Mouse (Mus musculus): Measurements from ENCODE around the gene Myo15. TPM values are rescaled to one million over a fixed set of nuclear protein-coding genes. Genes with fewer than 3 reads are reported as not detected.
"Not testable (repeated sequence)": the region's sequence is repeated elsewhere in the genome, so short reads cannot be mapped to it uniquely, and the experiment has no call there.

The Myo15 gene
- total RNA-seq, 4 experiments from 2014 or later, result 0.03 TPM; not detected in 2

GRCm38 (mm10) chr11:60507281-60507680 lies 38.1 kb downstream of the Myo15 start:
- no peak for DNase-seq (ENCODE audit: low spot score)

GRCm38 (mm10) chr11:60508950-60509349 lies 39.8 kb downstream of the Myo15 start:
- no peak for DNase-seq (ENCODE audit: low spot score)

DNA sequence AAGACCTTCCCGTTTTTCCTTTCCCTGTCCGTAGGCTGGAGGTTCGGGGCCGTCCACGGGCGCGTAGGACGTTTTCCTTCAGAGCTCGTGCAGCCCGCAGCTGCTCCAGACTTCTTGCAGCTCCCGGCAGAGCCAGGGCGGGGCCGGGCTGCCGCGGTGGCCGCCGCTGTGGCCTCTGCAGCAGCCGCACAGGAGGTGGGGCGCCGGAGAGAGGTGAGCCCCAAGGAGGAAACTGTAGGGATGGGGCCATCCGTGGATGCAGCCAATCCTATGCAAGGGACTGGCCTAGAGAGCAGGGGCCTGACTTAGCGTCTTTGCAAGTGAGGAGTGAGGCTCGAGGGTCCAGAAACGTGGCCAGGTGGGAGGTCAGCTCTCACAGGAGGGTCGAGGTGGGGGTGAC lies 40.4 kb downstream of the Myo15 start:
- DNase-seq (ENCODE audit: low spot score), result no peak

DNA sequence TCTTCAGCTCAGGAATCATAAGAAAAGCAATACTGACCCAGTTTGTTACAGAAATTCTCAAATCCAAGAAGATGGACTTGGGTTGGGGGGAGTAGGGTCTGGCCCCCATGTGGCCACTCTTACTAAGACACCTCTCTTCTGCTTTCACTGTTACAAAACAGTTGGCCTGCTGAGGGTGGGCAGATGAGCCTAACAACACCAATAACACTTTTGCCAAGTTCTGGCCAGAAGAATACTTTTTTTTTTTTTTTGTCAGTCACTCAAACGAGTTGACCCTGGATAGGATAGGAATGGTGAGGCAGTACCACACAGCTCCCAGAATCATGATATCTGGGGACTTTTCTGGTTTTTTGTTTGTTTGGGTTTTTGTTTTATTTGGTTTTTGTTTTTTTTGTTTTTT lies 42.8 kb downstream of the Myo15 start:
- no peak for DNase-seq (ENCODE audit: low spot score)

- DNase-seq (ENCODE audit: low spot score), result no peak
These were observed 43.4 kb downstream of the Myo15 start for GRCm38 (mm10) chr11:60512520-60512919.

- DNase-seq (ENCODE audit: low spot score), result no peak
These were observed 45.8 kb downstream of the Myo15 start for GRCm38 (mm10) chr11:60514941-60515340.

GRCm38 (mm10) chr11:60518305-60518704 lies 49.2 kb downstream of the Myo15 start:
- no peak for DNase-seq (ENCODE audit: low spot score)

GRCm38 (mm10) chr11:60522027-60522426 lies 52.9 kb downstream of the Myo15 start:
- no peak for DNase-seq (ENCODE audit: low spot score)

GRCm38 (mm10) chr11:60522661-60523365 lies 53.7 kb downstream of the Myo15 start:
- DNase-seq (ENCODE audit: low spot score), result no peak

DNA sequence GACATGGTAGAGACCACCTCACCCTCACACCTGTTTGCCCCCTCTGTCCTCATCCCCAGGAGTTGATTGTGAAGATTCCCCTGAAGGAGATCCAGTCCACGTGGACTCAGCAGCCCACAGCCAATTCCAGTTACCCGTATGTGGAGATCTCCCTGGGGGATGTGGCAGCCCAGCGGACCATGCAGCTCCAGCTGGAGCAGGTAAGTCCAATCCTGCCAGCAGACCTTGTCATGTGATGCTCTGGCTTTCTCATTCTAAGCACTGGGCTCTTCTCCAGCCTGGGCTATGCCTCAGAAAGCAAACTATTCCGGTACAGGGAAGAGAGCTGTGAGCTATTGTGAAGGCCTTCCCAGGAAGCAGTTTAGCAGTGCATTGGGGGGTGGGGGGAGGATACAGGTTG lies 57.3 kb downstream of the Myo15 start:
- no peak for DNase-seq (ENCODE audit: low spot score)

- no peak for DNase-seq (ENCODE audit: low spot score)
These were observed 66.5 kb downstream of the Myo15 start for GRCm38 (mm10) chr11:60535676-60536075.

DNA sequence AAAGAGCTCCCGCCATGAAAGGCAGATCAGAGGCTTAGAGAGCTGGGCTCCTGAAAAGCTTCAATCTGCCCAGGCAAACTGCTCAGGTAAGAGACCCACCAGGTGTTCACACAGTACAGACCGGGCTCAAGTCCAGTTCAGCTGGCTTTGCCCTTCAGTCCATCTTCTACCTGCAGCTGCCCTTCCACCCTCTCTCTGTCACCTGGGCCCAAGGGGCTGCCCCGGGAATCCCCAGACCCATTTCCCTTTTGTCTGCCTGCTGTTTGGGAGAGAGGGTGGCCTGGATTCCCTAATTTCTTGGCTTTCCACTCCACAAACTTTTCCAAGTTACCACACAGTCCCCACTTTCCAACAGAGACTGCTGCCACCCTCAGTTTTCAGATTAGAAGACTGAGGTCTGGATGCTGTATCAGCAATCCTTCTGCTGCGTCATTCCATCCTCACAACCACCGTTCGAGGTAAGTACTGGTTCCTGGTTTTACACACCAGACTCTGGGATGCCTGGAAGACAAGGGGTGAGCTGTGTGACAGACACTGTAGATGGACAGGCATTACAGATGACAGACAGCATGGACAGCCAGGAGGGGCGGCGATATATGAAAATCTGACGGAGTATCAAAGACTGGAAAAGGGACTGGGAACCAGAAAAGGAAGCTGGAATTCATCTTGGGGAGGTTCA lies 67.2 kb downstream of the Myo15 start, which contains the start of gene Alkbh5:
Gene Alkbh5, plus strand, starts transcription at position 202 of the 679 bp plus-strand sequence.
- DNase-seq (ENCODE audit: low spot score), result peak; percentile 41

DNA sequence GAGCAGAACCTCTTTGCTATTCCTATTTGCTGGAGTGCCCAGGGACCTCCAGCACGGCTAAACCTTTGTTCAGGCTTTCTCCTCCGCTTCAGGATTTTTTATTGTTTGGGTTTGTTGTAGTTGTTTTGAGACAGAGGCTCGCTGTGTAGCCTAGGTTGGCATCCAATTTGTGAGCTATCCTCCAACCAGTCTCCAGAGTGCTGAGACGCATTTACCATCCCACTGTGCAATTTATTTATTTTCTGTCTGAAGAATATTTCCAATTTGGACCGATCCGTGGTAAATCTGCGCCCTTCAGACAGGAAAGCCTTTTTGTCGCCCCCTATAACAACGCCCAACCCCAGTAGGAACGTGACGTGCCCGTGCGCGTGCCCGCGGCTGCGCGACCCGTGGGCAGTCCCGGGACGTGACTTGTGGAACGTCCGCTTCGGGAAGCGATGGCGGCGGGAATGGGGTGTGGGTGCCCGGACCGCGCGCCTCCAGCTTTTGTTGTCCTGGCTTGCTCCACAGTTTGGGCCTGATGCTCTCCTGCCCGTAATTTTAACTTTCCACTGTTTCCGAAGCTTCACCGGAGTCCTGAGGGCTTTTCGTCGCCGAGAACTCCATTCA lies 67.8 kb downstream of the Myo15 start:
- peak; percentile 93 for DNase-seq (ENCODE audit: low spot score)

GRCm38 (mm10) chr11:60537468-60538347 lies 68.6 kb downstream of the Myo15 start:
- peak; percentile 96 for DNase-seq (ENCODE audit: low spot score)

DNA sequence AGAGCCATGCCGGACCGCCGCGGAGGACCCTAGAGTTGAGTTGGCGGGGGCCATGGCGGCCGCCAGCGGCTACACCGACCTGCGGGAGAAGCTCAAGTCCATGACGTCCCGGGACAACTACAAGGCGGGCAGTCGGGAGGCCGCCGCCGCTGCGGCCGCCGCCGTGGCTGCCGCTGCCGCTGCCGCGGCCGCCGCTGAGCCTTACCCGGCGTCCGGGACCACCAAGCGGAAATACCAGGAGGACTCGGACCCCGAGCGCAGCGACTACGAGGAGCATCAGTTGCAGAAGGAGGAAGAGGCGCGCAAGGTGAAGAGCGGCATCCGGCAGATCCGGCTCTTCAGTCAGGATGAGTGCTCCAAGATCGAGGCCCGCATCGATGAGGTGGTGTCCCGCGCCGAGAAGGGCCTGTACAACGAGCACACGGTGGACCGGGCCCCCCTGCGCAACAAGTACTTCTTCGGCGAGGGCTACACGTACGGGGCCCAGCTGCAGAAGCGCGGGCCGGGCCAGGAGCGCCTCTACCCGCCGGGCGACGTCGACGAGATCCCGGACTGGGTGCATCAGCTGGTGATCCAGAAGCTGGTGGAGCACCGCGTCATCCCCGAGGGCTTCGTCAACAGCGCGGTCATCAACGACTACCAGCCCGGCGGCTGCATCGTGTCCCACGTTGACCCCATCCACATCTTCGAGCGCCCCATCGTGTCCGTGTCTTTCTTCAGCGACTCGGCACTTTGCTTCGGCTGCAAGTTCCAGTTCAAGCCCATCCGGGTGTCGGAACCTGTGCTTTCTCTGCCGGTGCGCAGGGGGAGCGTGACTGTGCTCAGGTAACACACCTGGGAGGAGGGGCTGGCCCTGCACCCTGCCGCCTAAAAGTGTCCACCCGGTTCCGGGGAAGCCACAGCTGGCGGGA lies 69.5 kb downstream of the Myo15 start:
- no peak for DNase-seq (ENCODE audit: low spot score)

DNA sequence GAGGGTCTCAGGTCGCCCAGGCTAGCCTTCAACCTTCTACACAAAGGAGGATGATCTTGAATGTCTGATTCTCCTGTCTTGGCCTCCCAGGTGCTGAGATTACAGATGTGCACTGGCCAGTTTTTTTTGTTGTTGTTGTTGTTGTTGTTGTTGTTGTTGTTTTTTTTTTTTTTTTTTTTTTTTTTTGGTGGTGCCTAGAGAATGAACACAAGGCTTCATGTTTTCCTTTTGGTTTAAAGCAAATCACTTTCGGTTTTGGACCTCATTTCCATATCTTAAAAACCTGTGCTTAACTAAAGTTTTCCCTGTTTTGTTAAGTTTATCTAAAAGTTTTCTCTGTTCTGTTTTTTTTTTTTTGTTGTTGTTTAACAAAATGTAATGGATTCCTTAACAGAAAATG lies 70.4 kb downstream of the Myo15 start:
- DNase-seq (ENCODE audit: low spot score), result no peak

GRCm38 (mm10) chr11:60540002-60540610 lies 71.0 kb downstream of the Myo15 start:
- no peak for DNase-seq (ENCODE audit: low spot score)

GRCm38 (mm10) chr11:60540761-60541160 lies 71.6 kb downstream of the Myo15 start:
- DNase-seq (ENCODE audit: low spot score), result no peak

DNA sequence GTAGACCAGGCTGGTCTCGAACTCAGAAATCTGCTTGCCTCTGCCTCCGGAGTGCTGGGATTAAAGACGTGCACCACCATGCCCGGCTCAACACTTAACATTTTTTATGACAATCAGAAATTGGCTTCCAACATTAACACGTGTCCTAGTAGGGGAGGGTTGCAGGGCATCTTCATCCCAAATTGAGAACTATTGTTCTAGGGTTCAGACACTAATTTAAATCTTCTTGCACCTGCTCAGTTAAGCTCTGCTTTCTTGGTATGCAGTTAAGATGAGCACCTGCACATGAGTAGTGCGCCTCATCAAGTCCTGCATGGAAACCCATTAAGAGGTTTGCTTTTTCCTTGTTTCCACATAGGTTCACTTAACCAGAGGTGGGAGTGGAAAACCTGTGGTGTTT lies 72.7 kb downstream of the Myo15 start:
- DNase-seq (ENCODE audit: low spot score), result no peak

- not testable (repeated sequence) for DNase-seq (ENCODE audit: low spot score)
These were observed 74.1 kb downstream of the Myo15 start for GRCm38 (mm10) chr11:60543211-60543610.

All from heart, adult 8-10 months (tissue).